Mouse (Mus musculus): ENCODE data around the gene Gadd45gip1. TPM values are rescaled to one million over a fixed set of nuclear protein-coding genes. Genes with fewer than 3 reads are reported as not detected.

The Gadd45gip1 gene
- polyA plus RNA-seq, 1 experiment from 2014 or later: 39.7 TPM

GRCm38 (mm10) chr8:84846094-84846721 is 14.9 kb downstream of the Gadd45gip1 start:
- Histone ChIP-seq H3K4me2 (peak overlapping the region; percentile 64), H3K4me3 (peak overlapping the region; percentile 86), H3K27ac (replicated peaks) (peak overlapping the region; percentile 89), H3K27me3 (no peaks in the 10 kb centered on the region), H3K36me3 (peaks cover 40% of the 10 kb centered on the region), H3K9ac (peak overlapping the region; percentile 94), H3K9me3 (no peaks in the 10 kb centered on the region), H3K4me1 (replicated peaks) (peaks cover 39% of the 10 kb centered on the region)
- ATAC-seq (ENCODE audit: low FRiP score, low read depth): no peak; the same call in none of the 2 replicates
- WGBS: under 1% methylated on average over 30 of the region's 30 CpGs

GRCm38 (mm10) chr8:84846722-84847572 is 15.6 kb downstream of the Gadd45gip1 start, which contains the start of gene Calr:
TSS of gene Calr (minus strand) at chr8:84846934.
- Histone ChIP-seq H3K4me3 (peak within 1 kb of the TSS; percentile 86), H3K9ac (peak within 1 kb of the TSS; percentile 94), H3K36me3 (peaks cover 33% of the 10 kb centered on the region), H3K4me1 (replicated peaks) (peaks cover 39% of the 10 kb centered on the region), H3K27ac (replicated peaks) (peak within 1 kb of the TSS; percentile 89), H3K4me2 (peak within 1 kb of the TSS; percentile 78), H3K27me3 (no peaks in the 10 kb centered on the region), H3K9me3 (no peaks in the 10 kb centered on the region)
- under 1% methylated on average over 55 of the region's 55 CpGs for WGBS
- peak; percentile 99 for ATAC-seq (ENCODE audit: low FRiP score, low read depth)

GRCm38 (mm10) chr8:84847684-84848435 is 16.5 kb downstream of the Gadd45gip1 start:
- Histone ChIP-seq H3K4me1 (replicated peaks) (peaks cover 33% of the 10 kb centered on the region), H3K27me3 (no peaks in the 10 kb centered on the region), H3K4me3 (peak overlapping the region; percentile 86), H3K9ac (peak overlapping the region; percentile 69), H3K4me2 (peak overlapping the region; percentile 78), H3K36me3 (peaks cover 24% of the 10 kb centered on the region), H3K9me3 (no peaks in the 10 kb centered on the region), H3K27ac (replicated peaks) (peak overlapping the region; percentile 89)
- no peak for ATAC-seq (ENCODE audit: low FRiP score, low read depth)
- WGBS: 43% methylated on average over 6 of the region's 6 CpGs

GRCm38 (mm10) chr8:84856434-84856833 is 25.1 kb downstream of the Gadd45gip1 start:
- WGBS: 95% methylated on average over 3 of the region's 3 CpGs
- Histone ChIP-seq H3K36me3 (peaks cover 22% of the 10 kb centered on the region), H3K27me3 (no peaks in the 10 kb centered on the region), H3K4me3 (peak overlapping the region; percentile 76; the same call in 1 of the 2 replicates), H3K9me3 (no peaks in the 10 kb centered on the region), H3K4me2 (no peak overlapping the region), H3K27ac (replicated peaks) (no peak overlapping the region), H3K4me1 (replicated peaks) (peaks cover 21% of the 10 kb centered on the region), H3K9ac (no peak overlapping the region)
- ATAC-seq (ENCODE audit: low FRiP score, low read depth): peak; percentile 36

GRCm38 (mm10) chr8:84856864-84857441 is 25.6 kb downstream of the Gadd45gip1 start, which contains the start of gene Farsa:
TSS of gene Farsa (plus strand) at chr8:84856989.
- Histone ChIP-seq H3K36me3 (peaks cover 27% of the 10 kb centered on the region), H3K4me2 (peak within 1 kb of the TSS; percentile 82), H3K9me3 (no peaks in the 10 kb centered on the region), H3K27ac (replicated peaks) (peak within 1 kb of the TSS; percentile 79), H3K27me3 (no peaks in the 10 kb centered on the region), H3K9ac (peak within 1 kb of the TSS; percentile 83), H3K4me1 (replicated peaks) (peaks cover 21% of the 10 kb centered on the region), H3K4me3 (peak within 1 kb of the TSS; percentile 76)
- under 1% methylated on average over 39 of the region's 39 CpGs for WGBS
- ATAC-seq (ENCODE audit: low FRiP score, low read depth): peak; percentile 94

GRCm38 (mm10) chr8:84871376-84872308 is 40.3 kb downstream of the Gadd45gip1 start, which contains the start of gene Syce2:
TSS of gene Syce2 (plus strand) at chr8:84872111.
- Histone ChIP-seq H3K4me1 (replicated peaks) (peaks cover 12% of the 10 kb centered on the region), H3K9ac (peak within 1 kb of the TSS; percentile 37), H3K4me3 (peak within 1 kb of the TSS; percentile 45), H3K9me3 (no peaks in the 10 kb centered on the region), H3K36me3 (peaks cover 20% of the 10 kb centered on the region), H3K27ac (replicated peaks) (no peak within 1 kb of the TSS), H3K27me3 (no peaks in the 10 kb centered on the region), H3K4me2 (peak within 1 kb of the TSS; percentile 93)
- 15% methylated on average over 41 of the region's 46 CpGs for WGBS
- ATAC-seq (ENCODE audit: low FRiP score, low read depth): peak; percentile 73

GRCm38 (mm10) chr8:84872309-84872965 is 41.1 kb downstream of the Gadd45gip1 start:
- H3K9ac ChIP-seq: peak overlapping the region; percentile 37
- peaks cover 14% of the 10 kb centered on the region for H3K36me3 ChIP-seq
- peak overlapping the region; percentile 45 for H3K4me3 ChIP-seq
- H3K9me3 ChIP-seq: no peaks in the 10 kb centered on the region
- peak; percentile 79 for ATAC-seq (ENCODE audit: low FRiP score, low read depth)
- WGBS: 3% methylated on average over 54 of the region's 54 CpGs
- peaks cover 12% of the 10 kb centered on the region for H3K4me1 ChIP-seq (replicated peaks)
- no peak overlapping the region for H3K27ac ChIP-seq (replicated peaks)
- H3K4me2 ChIP-seq: peak overlapping the region; percentile 93
- no peaks in the 10 kb centered on the region for H3K27me3 ChIP-seq

- 78% methylated on average over 4 of the region's 4 CpGs for WGBS
These were observed 41.7 kb downstream of the Gadd45gip1 start for GRCm38 (mm10) chr8:84873016-84873415.

GRCm38 (mm10) chr8:84874339-84874738 is 43.0 kb downstream of the Gadd45gip1 start:
- WGBS: 90% methylated on average over 3 of the region's 3 CpGs
- H3K9ac ChIP-seq: no peak overlapping the region

More at GRCm38 (mm10) chr8:84873016-84873415, 41.7 kb downstream of the Gadd45gip1 start:
- ATAC-seq (ENCODE audit: low FRiP score, low read depth): no peak
- Histone ChIP-seq H3K9me3 (no peaks in the 10 kb centered on the region), H3K27ac (replicated peaks) (no peak overlapping the region), H3K4me3 (peak overlapping the region; percentile 45), H3K27me3 (no peaks in the 10 kb centered on the region), H3K36me3 (peaks cover 8% of the 10 kb centered on the region), H3K4me1 (replicated peaks) (peaks cover 12% of the 10 kb centered on the region), H3K4me2 (peak overlapping the region; percentile 93), H3K9ac (no peak overlapping the region)

More at GRCm38 (mm10) chr8:84874339-84874738, 43.0 kb downstream of the Gadd45gip1 start:
- no peak for ATAC-seq (ENCODE audit: low FRiP score, low read depth)
- H3K4me2 ChIP-seq: no peak overlapping the region
- H3K27me3 ChIP-seq: no peaks in the 10 kb centered on the region
- H3K36me3 ChIP-seq: no peaks in the 10 kb centered on the region
- no peak overlapping the region for H3K4me3 ChIP-seq
- H3K4me1 ChIP-seq (replicated peaks): peaks cover 12% of the 10 kb centered on the region
- no peaks in the 10 kb centered on the region for H3K9me3 ChIP-seq
- no peak overlapping the region for H3K27ac ChIP-seq (replicated peaks)

All from hindbrain, embryonic 15.5 days (tissue).